Mouse (Mus musculus) MN1 (cell line): Measurements from ENCODE around the gene Cd5l.

Source experiments
- DNase-seq: peaks from one replicate; pipeline ENCODE4 v3.0.0-alpha.2; 2016; ENCODE audit warnings: low spot score

Gene Cd5l

DNA sequence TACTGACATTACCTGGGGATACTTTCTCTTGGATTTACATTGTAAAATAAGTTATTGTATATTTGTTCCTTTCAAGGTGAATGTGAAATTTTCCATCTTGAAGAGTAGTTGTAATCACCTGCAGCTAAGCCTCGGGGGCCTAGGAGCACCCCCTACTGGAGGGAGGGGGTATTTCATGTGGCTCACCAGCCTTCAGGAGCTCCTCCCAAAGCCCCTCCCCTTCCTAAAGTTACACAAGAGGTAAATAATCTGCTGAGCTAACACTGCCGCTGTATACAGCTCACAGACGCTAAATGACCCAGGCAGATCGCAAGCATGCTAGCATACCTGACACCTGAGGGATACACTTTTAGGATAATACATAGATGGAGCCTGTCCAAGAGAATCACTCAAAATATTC lies 50.5 kb downstream of the Cd5l start:
- no peak for DNase-seq

DNA sequence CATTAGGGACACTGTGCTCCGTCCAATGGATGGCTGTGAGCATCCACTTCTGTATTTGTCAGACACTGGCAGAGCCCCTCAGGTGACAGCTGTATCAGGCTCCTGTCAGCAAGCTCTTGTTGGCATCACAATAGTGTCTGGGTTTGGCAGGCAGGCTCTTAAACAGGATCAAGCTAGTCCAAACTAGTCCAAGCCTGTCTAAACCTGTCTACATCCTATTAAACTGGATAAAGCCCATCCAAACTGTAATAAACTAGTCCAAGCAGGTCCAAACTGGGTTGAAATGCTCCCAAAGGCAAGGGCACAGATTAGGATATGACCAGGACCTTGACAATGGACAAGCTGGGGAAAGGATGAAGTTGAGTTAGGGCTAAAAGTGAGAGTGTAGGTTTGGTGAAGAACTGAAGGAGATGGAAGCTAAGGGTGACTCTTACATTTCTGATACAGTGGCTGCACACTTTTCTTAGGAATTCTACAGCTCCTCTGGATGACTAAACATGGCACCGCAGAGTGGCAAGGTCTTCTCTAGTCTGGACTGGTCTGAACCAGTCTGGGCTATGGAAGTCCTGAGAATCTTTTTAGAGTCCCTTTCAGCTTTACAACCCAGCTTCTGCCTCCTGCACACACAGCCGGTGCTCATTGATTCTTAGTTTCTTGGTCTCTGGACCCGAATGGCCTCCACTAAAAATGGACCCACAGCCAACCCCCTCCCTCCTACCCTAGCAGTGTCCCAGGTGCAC lies 51.7 kb downstream of the Cd5l start:
- no peak for DNase-seq

- no peak for DNase-seq
These were observed 52.9 kb downstream of the Cd5l start for GRCm38 (mm10) chr3:87410605-87411004.

DNA sequence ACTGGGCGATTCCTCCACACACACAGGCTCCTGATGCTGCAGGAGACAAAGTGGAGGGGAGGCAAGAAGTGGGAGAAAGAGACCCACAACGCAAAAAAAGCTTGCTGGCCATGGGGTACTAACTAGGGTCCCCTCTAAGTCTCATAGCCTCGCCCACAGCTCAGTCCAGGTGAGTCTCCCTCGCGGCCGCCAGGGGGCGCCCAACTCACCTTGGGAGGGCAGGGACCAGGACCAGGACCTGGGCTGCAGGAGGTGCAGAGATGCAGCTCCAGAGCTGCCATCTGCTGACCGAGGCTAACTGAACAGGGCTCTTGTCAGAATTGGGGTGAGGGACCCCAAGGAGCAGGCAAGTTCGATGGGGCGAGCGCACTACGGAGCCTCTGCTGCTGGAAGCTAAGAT lies 53.5 kb downstream of the Cd5l start:
- DNase-seq, result peak; percentile 19

GRCm38 (mm10) chr3:87420645-87421044 lies 63.0 kb downstream of the Cd5l start:
- DNase-seq, result no peak
